Mouse (Mus musculus): ENCODE results near the gene Homer3. TPM values are rescaled to one million over a fixed set of nuclear protein-coding genes. Genes with fewer than 3 reads are reported as not detected.

Homer3 gene
- polyA plus RNA-seq, 2 experiments = 38.2 to 81.2 TPM

GRCm38 (mm10) chr8:70315624-70316510, 33.2 kb downstream of the Homer3 start, which contains the start of gene Cers1:
Gene Cers1, plus strand, starts transcription at chr8:70315775.
- peaks cover 22% of the 10 kb centered on the region for H3K4me1 ChIP-seq (ENCODE audit: control insufficient read depth, insufficient read depth, low read length)
- peak within 1 kb of the TSS; percentile 73 for H3K27ac ChIP-seq (replicated peaks; ENCODE audit: low read depth, low read length)
- peak within 1 kb of the TSS; percentile 54 for H3K4me3 ChIP-seq (replicated peaks; ENCODE audit: low read length)
- WGBS = 4% methylated on average over 57 of the region's 66 CpGs
- DNase-seq (ENCODE audit: low spot score) (peak; percentile 79), ATAC-seq (ENCODE audit: low FRiP score, low read depth) (peak; percentile 77)
- peaks cover 38% of the 10 kb centered on the region for H3K36me3 ChIP-seq (ENCODE audit: control insufficient read depth, insufficient read depth, low read length)
- H3K27me3 ChIP-seq (ENCODE audit: control insufficient read depth, insufficient read depth, low read length) = no peaks in the 10 kb centered on the region
- H3K9me3 ChIP-seq (ENCODE audit: control insufficient read depth, low read length) = no peaks in the 10 kb centered on the region
- peak within 1 kb of the TSS; percentile 66 for H3K9ac ChIP-seq (ENCODE audit: low read depth, low read length, severe bottlenecking)
- TF ChIP-seq POLR2A (IDR thresholded peaks at IDR 0.05; ENCODE audit: borderline replicate concordance, extremely low read depth, insufficient read depth, insufficient read length) = 0 out of 2 replicates have a peak, but pooled peaks have one; percentile 34
- H3K4me2 ChIP-seq (replicated peaks; ENCODE audit: low read depth, low read length, severe bottlenecking) = peak within 1 kb of the TSS; percentile 75

GRCm38 (mm10) chr8:70316511-70317504, 34.2 kb downstream of the Homer3 start:
- Histone ChIP-seq H3K27me3 (ENCODE audit: control insufficient read depth, insufficient read depth, low read length) (no peaks in the 10 kb centered on the region), H3K36me3 (ENCODE audit: control insufficient read depth, insufficient read depth, low read length) (peaks cover 29% of the 10 kb centered on the region), H3K9ac (ENCODE audit: low read depth, low read length, severe bottlenecking) (peak overlapping the region; percentile 66), H3K4me3 (replicated peaks; ENCODE audit: low read length) (peak overlapping the region; percentile 54), H3K4me2 (replicated peaks; ENCODE audit: low read depth, low read length, severe bottlenecking) (peak overlapping the region; percentile 75), H3K27ac (replicated peaks; ENCODE audit: low read depth, low read length) (0 out of 2 replicates have a peak overlapping the region, but pooled peaks have one; percentile 19), H3K4me1 (ENCODE audit: control insufficient read depth, insufficient read depth, low read length) (peaks cover 22% of the 10 kb centered on the region), H3K9me3 (ENCODE audit: control insufficient read depth, low read length) (no peaks in the 10 kb centered on the region)
- ATAC-seq (ENCODE audit: low FRiP score, low read depth) = peak; percentile 81
- WGBS = 13% methylated on average over 14 of the region's 15 CpGs
- peak; percentile 90 for DNase-seq (ENCODE audit: low spot score)
- TF ChIP-seq POLR2A (IDR thresholded peaks at IDR 0.05; ENCODE audit: borderline replicate concordance, extremely low read depth, insufficient read depth, insufficient read length) = no peak

GRCm38 (mm10) chr8:70317872-70318271, 35.2 kb downstream of the Homer3 start:
- H3K9me3 ChIP-seq (ENCODE audit: control insufficient read depth, low read length) = no peaks in the 10 kb centered on the region
- no peak overlapping the region; the same call in 1 of the 2 replicates for H3K4me2 ChIP-seq (replicated peaks; ENCODE audit: low read depth, low read length, severe bottlenecking)
- no peak overlapping the region for H3K27ac ChIP-seq (replicated peaks; ENCODE audit: low read depth, low read length)
- WGBS = 81% methylated on average over 5 of the region's 5 CpGs
- peaks cover 22% of the 10 kb centered on the region for H3K4me1 ChIP-seq (ENCODE audit: control insufficient read depth, insufficient read depth, low read length)
- DNase-seq (ENCODE audit: low spot score) = no peak
- H3K4me3 ChIP-seq (replicated peaks; ENCODE audit: low read length) = no peak overlapping the region
- H3K27me3 ChIP-seq (ENCODE audit: control insufficient read depth, insufficient read depth, low read length) = no peaks in the 10 kb centered on the region
- H3K36me3 ChIP-seq (ENCODE audit: control insufficient read depth, insufficient read depth, low read length) = peaks cover 18% of the 10 kb centered on the region
- no peak for TF ChIP-seq POLR2A (IDR thresholded peaks at IDR 0.05; ENCODE audit: borderline replicate concordance, extremely low read depth, insufficient read depth, insufficient read length)
- H3K9ac ChIP-seq (ENCODE audit: low read depth, low read length, severe bottlenecking) = 0 out of 2 replicates have a peak overlapping the region, but pooled peaks have one; percentile 12
- ATAC-seq (ENCODE audit: low FRiP score, low read depth) = no peak

GRCm38 (mm10) chr8:70323716-70324115, 41.1 kb downstream of the Homer3 start:
- Histone ChIP-seq H3K27ac (replicated peaks; ENCODE audit: low read depth, low read length) (no peak overlapping the region), H3K4me2 (replicated peaks; ENCODE audit: low read depth, low read length, severe bottlenecking) (no peak overlapping the region), H3K27me3 (ENCODE audit: control insufficient read depth, insufficient read depth, low read length) (no peaks in the 10 kb centered on the region), H3K4me3 (replicated peaks; ENCODE audit: low read length) (no peak overlapping the region), H3K36me3 (ENCODE audit: control insufficient read depth, insufficient read depth, low read length) (peaks cover 26% of the 10 kb centered on the region), H3K4me1 (ENCODE audit: control insufficient read depth, insufficient read depth, low read length) (no peaks in the 10 kb centered on the region), H3K9me3 (ENCODE audit: control insufficient read depth, low read length) (no peaks in the 10 kb centered on the region), H3K9ac (ENCODE audit: low read depth, low read length, severe bottlenecking) (no peak overlapping the region)
- ATAC-seq (ENCODE audit: low FRiP score, low read depth) = no peak
- no peak for DNase-seq (ENCODE audit: low spot score)
- TF ChIP-seq POLR2A (IDR thresholded peaks at IDR 0.05; ENCODE audit: borderline replicate concordance, extremely low read depth, insufficient read depth, insufficient read length) = no peak
- WGBS = 89% methylated on average over 3 of the region's 3 CpGs

GRCm38 (mm10) chr8:70327512-70327911, 44.9 kb downstream of the Homer3 start:
- H3K9me3 ChIP-seq (ENCODE audit: control insufficient read depth, low read length) = no peaks in the 10 kb centered on the region
- 95% methylated on average over 6 of the region's 6 CpGs for WGBS
- H3K27me3 ChIP-seq (ENCODE audit: control insufficient read depth, insufficient read depth, low read length) = no peaks in the 10 kb centered on the region
- TF ChIP-seq POLR2A (IDR thresholded peaks at IDR 0.05; ENCODE audit: borderline replicate concordance, extremely low read depth, insufficient read depth, insufficient read length) = no peak
- H3K4me1 ChIP-seq (ENCODE audit: control insufficient read depth, insufficient read depth, low read length) = peaks cover 16% of the 10 kb centered on the region
- peaks cover 53% of the 10 kb centered on the region for H3K36me3 ChIP-seq (ENCODE audit: control insufficient read depth, insufficient read depth, low read length)
- ATAC-seq (ENCODE audit: low FRiP score, low read depth) (no peak), DNase-seq (ENCODE audit: low spot score) (no peak)
- no peak overlapping the region for H3K4me2 ChIP-seq (replicated peaks; ENCODE audit: low read depth, low read length, severe bottlenecking)
- no peak overlapping the region for H3K4me3 ChIP-seq (replicated peaks; ENCODE audit: low read length)
- no peak overlapping the region for H3K9ac ChIP-seq (ENCODE audit: low read depth, low read length, severe bottlenecking)
- H3K27ac ChIP-seq (replicated peaks; ENCODE audit: low read depth, low read length) = no peak overlapping the region
